Mouse (Mus musculus) myocyte (in vitro differentiated cells): Measurements from ENCODE around the gene Dlx3.
A peak's percentile ranks its signal among the peaks of the same experiment; 100 is the strongest.

Source experiments
- CEBPB ChIP-seq: IDR thresholded peaks from 2 replicates; pipeline ENCODE4 v1.6.1; 2011; ENCODE audit warnings: mild to moderate bottlenecking, moderate library complexity; ENCODE audit not compliant: poor library complexity, insufficient read depth, severe bottlenecking
- E2F4 ChIP-seq: IDR thresholded peaks from one replicate; pipeline ENCODE4 v1.6.1; 2011; ENCODE audit warnings: mild to moderate bottlenecking, control low read depth, moderate library complexity; ENCODE audit not compliant: insufficient read depth
- POLR2A ChIP-seq: IDR thresholded peaks from one replicate; pipeline ENCODE4 v1.6.1; 2011; ENCODE audit warnings: low read depth, mild to moderate bottlenecking, control low read depth, moderate library complexity; ENCODE audit not compliant: insufficient read length
- POLR2AphosphoS2 ChIP-seq: IDR thresholded peaks from one replicate; pipeline ENCODE4 v1.6.1; 2011; ENCODE audit warnings: low read depth, control low read depth; ENCODE audit not compliant: insufficient read length
- TCF12 ChIP-seq: IDR thresholded peaks from one replicate; pipeline ENCODE4 v1.6.1; 2011; ENCODE audit warnings: mild to moderate bottlenecking, control low read depth; ENCODE audit not compliant: poor library complexity, insufficient read depth, severe bottlenecking

- no peak for TF ChIP-seq POLR2AphosphoS2
- peak; percentile 18 for TF ChIP-seq POLR2A
- peak; percentile 33 for TF ChIP-seq TCF12
- no peak for TF ChIP-seq E2F4
- TF ChIP-seq CEBPB: no peak
These were observed 45.9 kb downstream of the Dlx3 start for GRCm38 (mm10) chr11:95165857-95166256.
